Mouse (Mus musculus): ENCODE measurements around the gene Gpr182. TPM values are rescaled to one million over a fixed set of nuclear protein-coding genes. Genes with fewer than 3 reads are reported as not detected.

Gpr182 gene
- total and polyA plus RNA-seq, 3 experiments = 0.04 to 0.58 TPM; not detected in 1

- peaks cover 5% of the 10 kb centered on the region in 2 experiments; a peak in 1 of 4 replicates for H3K4me1 ChIP-seq (ENCODE audit: control insufficient read depth in 1 of 2, insufficient read depth in 2 of 2, low read length in 2 of 2)
- no peak overlapping the region for H3K4me3 ChIP-seq (ENCODE audit: control insufficient read depth in 1 of 2, insufficient read depth in 1 of 2, low read depth in 2 of 2, low read length in 2 of 2)
- no peak overlapping the region for H3K9ac ChIP-seq (ENCODE audit: control insufficient read depth, low read depth, low read length, poor library complexity, severe bottlenecking)
- no peaks in the 10 kb centered on the region; the same call in 1 of the 2 replicates for H3K79me2 ChIP-seq (ENCODE audit: control insufficient read depth, insufficient read depth, low read length, poor library complexity)
- H3K27ac ChIP-seq (ENCODE audit: control insufficient read depth, low read depth, low read length) = no peak overlapping the region
- no peaks in the 10 kb centered on the region for H3K27me3 ChIP-seq (ENCODE audit: control insufficient read depth in 1 of 2, insufficient read depth in 2 of 2, low read length in 2 of 2)
- H3K9me3 ChIP-seq (replicated peaks; ENCODE audit: insufficient read depth, low read length) = no peaks in the 10 kb centered on the region
- 0 out of 2 replicates have a peak, but pooled peaks have one; percentile 17 for TF ChIP-seq HCFC1 (IDR thresholded peaks at IDR 0.05; ENCODE audit: low read depth, low read length)
- TF ChIP-seq POLR2A (IDR thresholded peaks at IDR 0.05; ENCODE audit: control insufficient read depth in 1 of 2, insufficient read depth in 1 of 2, low read depth in 1 of 2, low read length in 2 of 2, poor library complexity in 1 of 2) = no peak
- DNase-seq (ENCODE audit: low read depth, low spot score) = peak; percentile 24
- H3K36me3 ChIP-seq (ENCODE audit: control insufficient read depth in 1 of 2, insufficient read depth in 2 of 2, low read length in 2 of 2) = peaks cover 2 to 5% of the 10 kb centered on the region in 2 experiments; a peak in 2 of 4 replicates
These were observed 5.6 kb downstream of the Gpr182 start for GRCm38 (mm10) chr10:127745886-127746285.

- no peaks in the 10 kb centered on the region for H3K27me3 ChIP-seq (ENCODE audit: control insufficient read depth in 1 of 2, insufficient read depth in 2 of 2, low read length in 2 of 2)
- peak; percentile 49 for DNase-seq (ENCODE audit: low read depth, low spot score)
- H3K36me3 ChIP-seq (ENCODE audit: control insufficient read depth in 1 of 2, insufficient read depth in 2 of 2, low read length in 2 of 2) = peaks cover 2 to 12% of the 10 kb centered on the region in 2 experiments; a peak in 2 of 4 replicates
- H3K9me3 ChIP-seq (replicated peaks; ENCODE audit: insufficient read depth, low read length) = no peaks in the 10 kb centered on the region
- H3K4me1 ChIP-seq (ENCODE audit: control insufficient read depth in 1 of 2, insufficient read depth in 2 of 2, low read length in 2 of 2) = peaks cover 5 to 8% of the 10 kb centered on the region in 2 experiments; a peak in 2 of 4 replicates
- no peak overlapping the region for H3K4me3 ChIP-seq (ENCODE audit: control insufficient read depth in 1 of 2, insufficient read depth in 1 of 2, low read depth in 2 of 2, low read length in 2 of 2)
- TF ChIP-seq SMC3 (IDR thresholded peaks at IDR 0.05; ENCODE audit: low read depth, low read length) (peak; percentile 49), CTCF (IDR thresholded peaks at IDR 0.05 in 2 of 3, conservative IDR thresholded peaks at IDR 0.05 in 1 of 3; ENCODE audit: control insufficient read depth in 1 of 3, insufficient read depth in 1 of 3, low read depth in 2 of 3, low read length in 3 of 3, poor library complexity in 1 of 3, severe bottlenecking in 1 of 3) (peak; percentile 75 to 77 (median 76)), ZC3H11A (IDR thresholded peaks at IDR 0.05; ENCODE audit: low read depth, low read length) (peak; percentile 2; the same call in 1 of the 2 replicates), RAD21 (IDR thresholded peaks at IDR 0.05; ENCODE audit: low read depth, low read length) (peak; percentile 40), USF2 (IDR thresholded peaks at IDR 0.05; ENCODE audit: borderline replicate concordance in 1 of 2, insufficient read depth in 1 of 2, low read depth in 1 of 2, low read length in 2 of 2) (no peak), CHD1 (IDR thresholded peaks at IDR 0.05; ENCODE audit: low read depth, low read length) (no peak)
- no peak overlapping the region for H3K27ac ChIP-seq (ENCODE audit: control insufficient read depth, low read depth, low read length)
- peaks cover 6% of the 10 kb centered on the region for H3K79me2 ChIP-seq (ENCODE audit: control insufficient read depth, insufficient read depth, low read length, poor library complexity)
- H3K9ac ChIP-seq (ENCODE audit: control insufficient read depth, low read depth, low read length, poor library complexity, severe bottlenecking) = no peak overlapping the region
These were observed 6.9 kb downstream of the Gpr182 start for GRCm38 (mm10) chr10:127744661-127745060.

- peak overlapping the region; percentile 42 for H3K27ac ChIP-seq (ENCODE audit: control insufficient read depth, low read depth, low read length)
- peak overlapping the region; percentile 90 for H3K9ac ChIP-seq (ENCODE audit: control insufficient read depth, low read depth, low read length, poor library complexity, severe bottlenecking)
- H3K4me1 ChIP-seq (ENCODE audit: control insufficient read depth in 1 of 2, insufficient read depth in 2 of 2, low read length in 2 of 2) = peaks cover 5 to 23% of the 10 kb centered on the region in 2 experiments; a peak in 3 of 4 replicates
- no peaks in the 10 kb centered on the region for H3K27me3 ChIP-seq (ENCODE audit: control insufficient read depth in 1 of 2, insufficient read depth in 2 of 2, low read length in 2 of 2)
- peak; percentile 50 for DNase-seq (ENCODE audit: low read depth, low spot score)
- TF ChIP-seq SMC3 (IDR thresholded peaks at IDR 0.05; ENCODE audit: low read depth, low read length) (no peak), HCFC1 (IDR thresholded peaks at IDR 0.05; ENCODE audit: low read depth, low read length) (peak; percentile 4; the same call in 1 of the 2 replicates)
- peak overlapping the region; percentile 69 for H3K4me3 ChIP-seq (ENCODE audit: control insufficient read depth in 1 of 2, insufficient read depth in 1 of 2, low read depth in 2 of 2, low read length in 2 of 2)
- peaks cover 9% of the 10 kb centered on the region for H3K79me2 ChIP-seq (ENCODE audit: control insufficient read depth, insufficient read depth, low read length, poor library complexity)
- peaks cover 2 to 22% of the 10 kb centered on the region in 2 experiments; a peak in 2 of 4 replicates for H3K36me3 ChIP-seq (ENCODE audit: control insufficient read depth in 1 of 2, insufficient read depth in 2 of 2, low read length in 2 of 2)
- H3K9me3 ChIP-seq (replicated peaks; ENCODE audit: insufficient read depth, low read length) = no peaks in the 10 kb centered on the region
These were observed 11.8 kb downstream of the Gpr182 start for GRCm38 (mm10) chr10:127739661-127740161.

Measured in MEL (cell line).